Mouse (Mus musculus) lung, embryonic 15.5 days (tissue): ENCODE measurements around the gene Kit. TPM values are rescaled to one million over a fixed set of nuclear protein-coding genes. Genes with fewer than 3 reads are reported as not detected.
A peak's percentile ranks its signal among the peaks of the same experiment; 100 is the strongest.

Experiments used
- ATAC-seq: fragments of 200-750 bp; cut with Nextera tagmentation; 2 replicates; pipeline ENCODE4 v1.8.0; 2017; ENCODE audit warnings: moderate number of reproducible peaks, borderline replicate concordance; ENCODE audit not compliant: low FRiP score, low TSS enrichment; ENCODE audit errors: extremely low read depth
- H3K27ac ChIP-seq: fragments of 300-500 bp; sonication (generic); 2 replicates; pipeline ENCODE4 v1.5.1; 2015; ENCODE audit warnings: moderate library complexity, mild to moderate bottlenecking, inconsistent platforms
- H3K27me3 ChIP-seq: fragments of 300-500 bp; sonication (generic); 2 replicates; pipeline ENCODE4 v1.6.1; 2015; ENCODE audit warnings: inconsistent platforms
- H3K36me3 ChIP-seq: fragments of 300-500 bp; sonication (generic); 2 replicates; pipeline ENCODE4 v1.6.1; 2015; ENCODE audit warnings: inconsistent platforms
- H3K4me1 ChIP-seq: fragments of 300-500 bp; sonication (generic); 2 replicates; pipeline ENCODE4 v1.6.1; 2015; ENCODE audit warnings: inconsistent platforms
- H3K4me2 ChIP-seq: fragments of 300-500 bp; sonication (generic); 2 replicates; pipeline ENCODE4 v1.6.1; 2015; ENCODE audit warnings: inconsistent platforms, mild to moderate bottlenecking, moderate library complexity
- H3K4me3 ChIP-seq: fragments of 300-500 bp; sonication (generic); 2 replicates; pipeline ENCODE4 v1.5.1; 2015; ENCODE audit warnings: mild to moderate bottlenecking, inconsistent platforms
- H3K9ac ChIP-seq: fragments of 300-500 bp; sonication (generic); 2 replicates; pipeline ENCODE4 v1.6.1; 2015; ENCODE audit warnings: inconsistent platforms
- H3K9me3 ChIP-seq: fragments of 300-500 bp; sonication (generic); 2 replicates; pipeline ENCODE4 v1.6.1; 2016; ENCODE audit warnings: inconsistent platforms
- WGBS: fragments of 180-500 bp; shearing (Covaris S2); methylation state at CpG from one replicate; pipeline ENCODE4 v1.1.7; 2015; 5-methylcytosine and 5-hydroxymethylcytosine counted together
- polyA plus RNA-seq: library from polyadenylated mRNA; unstranded; fragments of >200 nt; fragmentation: Nextera tagmentation; extraction: Ambion mirVana; gene quantifications from 2 replicates; pipeline ENCODE4 v1.2.1, GENCODE M21; 2015

The Kit gene
- polyA plus RNA-seq: 39.1 and 43.7 TPM in 2 replicates

GRCm38 (mm10) chr5:75574852-75575566 lies at the start of gene Kit:
TSS of gene Kit (plus strand) at chr5:75574916.
- peak within 1 kb of the TSS; percentile 94 for H3K4me2 ChIP-seq
- peak within 1 kb of the TSS; percentile 54 for H3K9ac ChIP-seq
- H3K36me3 ChIP-seq: no peaks in the 10 kb centered on the region
- peak within 1 kb of the TSS; percentile 52 for H3K4me3 ChIP-seq
- peak; percentile 87 for ATAC-seq
- H3K27me3 ChIP-seq: peaks cover 45% of the 10 kb centered on the region; the same call in 1 of the 2 replicates
- H3K27ac ChIP-seq: peak within 1 kb of the TSS; percentile 46
- under 1% methylated on average over 65 of the region's 65 CpGs for WGBS
- H3K9me3 ChIP-seq: no peaks in the 10 kb centered on the region
- H3K4me1 ChIP-seq: peaks cover 23% of the 10 kb centered on the region

GRCm38 (mm10) chr5:75536156-75536555 lies 38.6 kb upstream of the Kit start:
- Histone ChIP-seq H3K4me2 (no peak overlapping the region), H3K4me3 (no peak overlapping the region), H3K27me3 (peaks cover 24% of the 10 kb centered on the region), H3K4me1 (peaks cover 19% of the 10 kb centered on the region), H3K27ac (no peak overlapping the region), H3K36me3 (no peaks in the 10 kb centered on the region), H3K9ac (no peak overlapping the region), H3K9me3 (no peaks in the 10 kb centered on the region)
- no peak for ATAC-seq
- 15% methylated on average over 3 of the region's 3 CpGs for WGBS

DNA sequence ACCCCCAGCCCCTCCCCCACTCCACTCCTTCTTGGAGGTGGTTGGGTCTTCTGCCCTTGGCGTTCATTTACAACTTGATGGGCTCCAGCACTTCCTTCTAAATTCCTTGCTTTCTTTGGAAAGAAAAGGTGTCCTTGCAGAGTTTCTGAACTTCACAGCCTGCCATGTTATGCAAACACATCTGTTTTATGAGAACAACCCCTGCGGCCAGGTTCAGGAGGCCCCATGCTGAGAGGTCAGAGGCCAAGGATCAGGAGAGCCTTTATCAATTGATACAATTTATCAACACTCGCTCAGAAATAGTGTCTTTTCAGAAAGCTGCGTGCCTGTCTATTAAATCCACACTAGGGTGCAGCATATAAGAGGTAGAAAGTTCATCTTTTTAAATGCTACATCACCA lies 37.0 kb upstream of the Kit start:
- Histone ChIP-seq H3K4me1 (peaks cover 19% of the 10 kb centered on the region), H3K27me3 (peaks cover 29% of the 10 kb centered on the region), H3K36me3 (no peaks in the 10 kb centered on the region), H3K9ac (no peak overlapping the region), H3K9me3 (no peaks in the 10 kb centered on the region), H3K4me3 (no peak overlapping the region), H3K4me2 (no peak overlapping the region), H3K27ac (no peak overlapping the region)
- ATAC-seq: no peak
- WGBS: 32% methylated on average over 4 of the region's 4 CpGs

- no peaks in the 10 kb centered on the region for H3K36me3 ChIP-seq
- no peak for ATAC-seq
- no peaks in the 10 kb centered on the region for H3K9me3 ChIP-seq
- 45% methylated on average over 4 of the region's 4 CpGs for WGBS
- no peak overlapping the region for H3K4me2 ChIP-seq
- H3K27ac ChIP-seq: no peak overlapping the region
- H3K27me3 ChIP-seq: peaks cover 29% of the 10 kb centered on the region
- peaks cover 19% of the 10 kb centered on the region for H3K4me1 ChIP-seq
- H3K4me3 ChIP-seq: no peak overlapping the region
- H3K9ac ChIP-seq: no peak overlapping the region
Measured at GRCm38 (mm10) chr5:75538458-75538857, 36.3 kb upstream of the Kit start.

DNA sequence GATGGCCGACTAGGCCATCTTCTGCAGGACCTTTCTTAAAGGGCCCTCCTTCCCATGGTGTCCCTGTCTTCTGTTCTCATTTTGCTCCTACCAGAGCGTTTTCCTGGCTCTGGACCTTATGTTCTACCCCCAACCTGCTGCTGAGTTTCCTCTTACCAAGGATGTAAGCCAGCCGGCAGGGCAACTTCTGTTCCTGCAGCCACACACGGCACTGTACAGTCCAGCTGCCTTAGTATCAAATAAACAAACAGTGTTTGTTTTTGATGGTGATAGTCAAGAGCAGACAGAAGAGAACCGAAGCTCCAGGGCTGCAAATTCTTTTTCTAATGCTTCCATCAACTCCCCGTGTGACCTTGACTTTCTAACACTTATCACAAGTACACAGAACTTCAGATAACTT lies 35.6 kb upstream of the Kit start:
- Histone ChIP-seq H3K27me3 (peaks cover 29% of the 10 kb centered on the region), H3K9ac (no peak overlapping the region), H3K9me3 (no peaks in the 10 kb centered on the region), H3K36me3 (no peaks in the 10 kb centered on the region), H3K27ac (no peak overlapping the region), H3K4me3 (no peak overlapping the region), H3K4me1 (peaks cover 25% of the 10 kb centered on the region), H3K4me2 (no peak overlapping the region)
- WGBS: 11% methylated on average over 6 of the region's 6 CpGs
- ATAC-seq: no peak

GRCm38 (mm10) chr5:75543757-75544156 lies 31.0 kb upstream of the Kit start:
- no peak for ATAC-seq
- H3K9me3 ChIP-seq: no peaks in the 10 kb centered on the region
- H3K4me2 ChIP-seq: no peak overlapping the region
- H3K4me3 ChIP-seq: no peak overlapping the region
- WGBS: 59% methylated on average over 3 of the region's 3 CpGs
- H3K27ac ChIP-seq: no peak overlapping the region
- peaks cover 27% of the 10 kb centered on the region; the same call in 1 of the 2 replicates for H3K27me3 ChIP-seq
- no peaks in the 10 kb centered on the region for H3K36me3 ChIP-seq
- peaks cover 25% of the 10 kb centered on the region for H3K4me1 ChIP-seq
- H3K9ac ChIP-seq: no peak overlapping the region

DNA sequence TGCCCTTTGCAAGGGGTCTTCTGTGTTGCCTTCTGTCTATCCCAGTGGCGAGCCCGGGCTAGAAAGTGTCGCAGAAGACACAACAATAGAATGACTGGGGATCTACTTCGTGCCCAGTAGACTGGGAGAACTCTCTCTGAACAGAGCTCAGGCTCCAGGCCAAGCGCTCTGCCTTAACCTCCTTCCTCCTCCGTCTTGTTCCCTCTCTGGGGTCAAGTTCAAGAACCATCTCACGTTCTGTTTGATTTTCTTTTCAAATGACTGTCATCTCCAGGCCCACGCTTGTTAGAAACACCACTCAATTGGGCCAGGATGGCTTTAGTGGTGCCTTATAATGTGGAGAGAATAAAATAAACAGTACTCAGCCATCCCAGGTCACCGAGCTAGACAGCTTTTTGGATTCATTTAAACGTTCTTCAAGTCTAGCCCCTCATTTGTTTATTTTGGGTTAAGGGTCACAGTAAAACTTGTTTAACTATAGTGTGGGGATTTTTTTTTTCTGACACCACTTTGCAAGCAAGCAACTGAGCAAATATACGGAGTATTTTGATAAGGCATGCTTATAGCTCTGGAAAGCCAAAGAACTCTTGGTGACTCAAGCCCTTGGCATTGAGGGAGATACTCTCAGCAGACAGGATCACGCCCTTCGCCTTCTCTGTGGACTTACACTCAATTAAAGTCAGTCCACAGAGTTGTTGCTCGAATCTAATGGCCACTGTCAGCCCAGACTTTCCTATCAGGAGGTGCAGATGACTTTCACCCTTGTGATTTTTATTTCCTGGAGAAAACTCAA lies 30.0 kb upstream of the Kit start:
- Histone ChIP-seq H3K27me3 (peaks cover 27% of the 10 kb centered on the region; the same call in 1 of the 2 replicates), H3K9ac (no peak overlapping the region), H3K4me2 (no peak overlapping the region), H3K4me1 (peaks cover 20% of the 10 kb centered on the region), H3K27ac (no peak overlapping the region), H3K4me3 (no peak overlapping the region), H3K36me3 (no peaks in the 10 kb centered on the region), H3K9me3 (no peaks in the 10 kb centered on the region)
- ATAC-seq: peak; percentile 90
- 18% methylated on average over 14 of the region's 14 CpGs for WGBS

DNA sequence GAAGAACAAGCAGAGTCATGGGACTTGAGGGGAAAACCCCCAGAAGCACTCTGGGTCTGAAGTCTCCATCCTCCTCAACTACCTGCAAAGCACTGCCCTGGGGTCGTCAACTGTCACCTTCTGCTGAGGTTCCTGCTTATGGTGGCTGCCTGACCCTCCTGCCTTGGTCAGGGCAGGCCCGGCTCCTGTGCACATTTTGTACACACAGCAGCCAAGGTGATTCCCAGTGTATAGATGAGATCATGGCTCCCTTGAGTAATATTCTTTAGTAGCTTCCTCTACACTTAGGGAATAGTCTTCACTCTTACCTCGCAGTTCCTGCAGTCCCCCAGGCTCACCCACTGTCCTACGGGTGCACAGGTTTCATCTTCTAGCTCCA lies 29.5 kb upstream of the Kit start:
- Histone ChIP-seq H3K36me3 (no peaks in the 10 kb centered on the region), H3K4me2 (no peak overlapping the region), H3K4me3 (no peak overlapping the region), H3K27me3 (peaks cover 26% of the 10 kb centered on the region; the same call in 1 of the 2 replicates), H3K9ac (no peak overlapping the region), H3K9me3 (no peaks in the 10 kb centered on the region), H3K27ac (no peak overlapping the region), H3K4me1 (peaks cover 20% of the 10 kb centered on the region)
- ATAC-seq: peak; percentile 39
- WGBS: 44% methylated on average over 4 of the region's 4 CpGs

GRCm38 (mm10) chr5:75553021-75553420 lies 21.7 kb upstream of the Kit start:
- Histone ChIP-seq H3K4me2 (no peak overlapping the region), H3K9me3 (no peaks in the 10 kb centered on the region), H3K27ac (no peak overlapping the region), H3K27me3 (peaks cover 6% of the 10 kb centered on the region; the same call in 1 of the 2 replicates), H3K4me1 (no peaks in the 10 kb centered on the region), H3K9ac (no peak overlapping the region), H3K36me3 (no peaks in the 10 kb centered on the region), H3K4me3 (no peak overlapping the region)
- ATAC-seq: no peak
- WGBS: 82% methylated on average over 3 of the region's 3 CpGs

- H3K4me2 ChIP-seq: no peak overlapping the region
- H3K4me1 ChIP-seq: no peaks in the 10 kb centered on the region
- no peak overlapping the region for H3K4me3 ChIP-seq
- no peak overlapping the region for H3K9ac ChIP-seq
- H3K9me3 ChIP-seq: no peaks in the 10 kb centered on the region
- no peak for ATAC-seq
- no peak overlapping the region for H3K27ac ChIP-seq
- H3K36me3 ChIP-seq: no peaks in the 10 kb centered on the region
- 77% methylated on average over 11 of the region's 11 CpGs for WGBS
- H3K27me3 ChIP-seq: peaks cover 6% of the 10 kb centered on the region; the same call in 1 of the 2 replicates
Measured at GRCm38 (mm10) chr5:75557636-75558035, 17.1 kb upstream of the Kit start.

DNA sequence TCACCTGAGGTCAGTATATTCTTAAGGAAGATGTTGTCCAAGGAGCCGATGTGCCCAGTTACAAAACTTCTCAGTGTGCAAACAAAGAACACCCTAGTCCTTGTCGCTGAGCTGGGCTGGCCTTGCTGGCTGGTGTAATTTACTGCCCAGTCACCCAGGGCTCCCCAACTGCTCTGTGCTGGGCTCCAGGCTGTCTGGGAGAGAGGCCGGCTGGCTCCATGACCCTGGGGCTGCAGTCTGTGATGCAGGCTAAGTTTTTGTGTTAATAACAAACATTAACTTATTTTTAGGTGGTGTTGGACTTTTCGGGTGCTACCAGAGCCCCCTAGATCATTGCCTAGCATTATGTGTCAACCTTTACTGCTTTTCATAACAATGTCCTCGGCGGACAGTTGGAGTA lies 15.4 kb upstream of the Kit start:
- Histone ChIP-seq H3K36me3 (no peaks in the 10 kb centered on the region), H3K27ac (no peak overlapping the region), H3K9ac (no peak overlapping the region), H3K9me3 (no peaks in the 10 kb centered on the region), H3K4me2 (no peak overlapping the region), H3K4me3 (no peak overlapping the region), H3K27me3 (peaks cover 6% of the 10 kb centered on the region; the same call in 1 of the 2 replicates), H3K4me1 (no peaks in the 10 kb centered on the region)
- ATAC-seq: no peak
- 69% methylated on average over 6 of the region's 6 CpGs for WGBS

DNA sequence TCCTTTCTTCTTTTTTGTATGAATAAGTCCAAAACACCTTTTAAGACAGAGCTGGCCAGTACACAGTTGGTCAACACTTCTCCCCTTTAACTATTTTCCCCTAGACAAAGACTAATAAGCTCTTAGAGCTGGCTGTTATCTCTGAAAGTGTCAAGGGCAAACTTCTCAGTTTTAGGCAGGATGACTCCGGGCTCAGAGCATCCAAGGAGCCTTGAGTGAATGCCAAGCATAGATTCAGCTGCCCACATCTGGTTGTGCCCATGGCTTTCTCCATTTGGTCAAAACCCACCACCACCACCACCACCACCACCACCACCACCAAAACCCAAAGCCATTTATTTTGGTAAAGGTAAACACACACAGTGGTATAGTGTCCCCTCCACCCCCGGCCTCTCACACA lies 13.5 kb upstream of the Kit start:
- H3K27me3 ChIP-seq: peaks cover 6% of the 10 kb centered on the region; the same call in 1 of the 2 replicates
- no peak overlapping the region for H3K9ac ChIP-seq
- no peaks in the 10 kb centered on the region for H3K9me3 ChIP-seq
- H3K4me1 ChIP-seq: no peaks in the 10 kb centered on the region
- no peak overlapping the region for H3K4me2 ChIP-seq
- WGBS: 83% methylated on average over 2 of the region's 2 CpGs
- H3K4me3 ChIP-seq: no peak overlapping the region
- H3K36me3 ChIP-seq: no peaks in the 10 kb centered on the region
- no peak for ATAC-seq
- no peak overlapping the region for H3K27ac ChIP-seq
